Mouse (Mus musculus) B cell, adult 2 months (primary cell): ENCODE measurements around the gene Cobll1.

Source experiments
- DNase-seq, 2 experiments: peaks; one replicate each; pipeline ENCODE4 v3.0.0; 2022

The Cobll1 gene

GRCm38 (mm10) chr2:65238964-65239570 is at the start of gene Cobll1:
Gene Cobll1 (minus strand): TSS chr2:65239403.
- DNase-seq, result peak; percentile 86 to 88

GRCm38 (mm10) chr2:65288696-65289095 is 49.5 kb upstream of the Cobll1 start:
- DNase-seq, result no peak

- DNase-seq, result no peak
These were observed 46.2 kb upstream of the Cobll1 start for GRCm38 (mm10) chr2:65285380-65285779.

GRCm38 (mm10) chr2:65282979-65283378 is 43.8 kb upstream of the Cobll1 start:
- DNase-seq, result no peak

- DNase-seq, result peak; percentile 15 to 24
These were observed 40.0 kb upstream of the Cobll1 start for GRCm38 (mm10) chr2:65279029-65279690.

- DNase-seq, result no peak
These were observed 36.3 kb upstream of the Cobll1 start for GRCm38 (mm10) chr2:65275443-65276061.

GRCm38 (mm10) chr2:65273910-65274309 is 34.7 kb upstream of the Cobll1 start:
- peak; percentile 17 to 37 for DNase-seq

- DNase-seq, result no peak
These were observed 29.5 kb upstream of the Cobll1 start for GRCm38 (mm10) chr2:65268731-65269130.

- DNase-seq, result no peak
These were observed 28.6 kb upstream of the Cobll1 start for GRCm38 (mm10) chr2:65267834-65268233.

- DNase-seq, result no peak
These were observed 27.5 kb upstream of the Cobll1 start for GRCm38 (mm10) chr2:65266576-65267299.

GRCm38 (mm10) chr2:65262251-65262650 is 23.0 kb upstream of the Cobll1 start:
- no peak for DNase-seq

- peak; percentile 39 to 46 for DNase-seq
These were observed 21.6 kb upstream of the Cobll1 start for GRCm38 (mm10) chr2:65260828-65261227.

- DNase-seq, result no peak
These were observed 21.2 kb upstream of the Cobll1 start for GRCm38 (mm10) chr2:65260400-65260799.

GRCm38 (mm10) chr2:65257446-65257845 is 18.2 kb upstream of the Cobll1 start:
- DNase-seq, result no peak

GRCm38 (mm10) chr2:65256494-65257254 is 17.5 kb upstream of the Cobll1 start:
- no peak for DNase-seq

GRCm38 (mm10) chr2:65250589-65251104 is 11.4 kb upstream of the Cobll1 start:
- no peak for DNase-seq

GRCm38 (mm10) chr2:65249575-65249974 is 10.4 kb upstream of the Cobll1 start:
- DNase-seq, result no peak

- DNase-seq, result no peak
These were observed 1.1 kb upstream of the Cobll1 start for GRCm38 (mm10) chr2:65240173-65240745.

- DNase-seq, result peak; percentile 69 to 72
These were observed 836 bp downstream of the Cobll1 start for GRCm38 (mm10) chr2:65238171-65238963.

GRCm38 (mm10) chr2:65237610-65238170 is 1.5 kb downstream of the Cobll1 start:
- peak; percentile 78 to 79 for DNase-seq

GRCm38 (mm10) chr2:65237116-65237515 is 2.1 kb downstream of the Cobll1 start:
- DNase-seq, result no peak
